Mouse (Mus musculus) testis, adult 2 months (tissue): ENCODE data around the gene Ubr3.

ENCODE experiments used
- CTCF ChIP-seq: fragments of 200-500 bp; IDR thresholded peaks from 2 replicates; pipeline ENCODE4 v1.5.1; 2012; ENCODE audit warnings: low read depth, mild to moderate bottlenecking, inconsistent platforms, low read length, moderate library complexity; ENCODE audit not compliant: control insufficient read depth, insufficient read depth, insufficient replicate concordance
- POLR2A ChIP-seq: fragments of 200-500 bp; IDR thresholded peaks from 2 replicates; pipeline ENCODE4 v1.6.1; 2012; ENCODE audit warnings: low read depth, mild to moderate bottlenecking, inconsistent platforms, low read length, moderate library complexity; ENCODE audit not compliant: control insufficient read depth

DNA sequence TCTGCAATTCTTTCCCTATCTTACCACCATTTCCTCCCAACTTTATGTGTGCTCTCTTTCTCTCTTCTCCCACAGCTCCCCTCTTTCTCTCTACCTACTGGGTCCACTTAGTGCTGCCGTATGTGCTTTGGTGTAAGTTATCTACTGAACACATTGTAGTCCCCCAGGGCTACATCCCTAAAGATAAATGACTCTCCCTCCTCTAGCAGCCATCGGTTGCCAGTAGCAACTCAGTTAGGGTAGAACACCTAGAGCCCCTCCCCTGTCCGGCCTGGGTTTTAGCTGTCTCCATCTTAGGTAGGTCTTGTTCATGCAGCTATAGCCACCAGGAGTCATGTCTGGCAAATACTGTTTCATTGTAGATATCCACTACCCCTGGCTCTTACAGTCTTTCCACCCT is 27.9 kb downstream of the Ubr3 start:
- TF ChIP-seq CTCF (no peak), POLR2A (no peak)
